In genomic region chr10:125679644-125680043, GRCm38 (mm10) we compare ENCODE assay signal across 16 mouse cellular contexts.
DNase-seq lines count a peak whose midpoint lies in the region; ATAC-seq and TF ChIP-seq lines count a peak whose summit lies in the region.
"Had no signal": no experiment of that assay in that cellular context is flagged by ENCODE, and none has a peak within 500 bp of the region (broad histone marks: within the 10 kb centered on the region; RNA-seq: fewer than 3 reads in every experiment).

No protein-coding gene starts in this region.

- no peak overlapping the region for H3K4me3 ChIP-seq in hindbrain, embryonic 11.5 days (ENCODE audit: low read depth, low read length)
- H3K4me3 ChIP-seq in hindbrain, embryonic 16.5 days (ENCODE audit: low read length), result no peak overlapping the region
- no peak overlapping the region for H3K4me3 ChIP-seq in lung, postnatal 0 days (ENCODE audit: low read depth, low read length)
- H3K4me3 ChIP-seq in lung, adult 2 months (replicated peaks; ENCODE audit: extremely low read depth, low read depth, low read length), result no peak overlapping the region

- no peak overlapping the region for H3K4me2 ChIP-seq in hindbrain, embryonic 11.5 days (replicated peaks; ENCODE audit: low read depth, low read length)
- no peak overlapping the region for H3K4me2 ChIP-seq in hindbrain, embryonic 16.5 days (ENCODE audit: low read length)
- H3K4me2 ChIP-seq in lung, postnatal 0 days (replicated peaks; ENCODE audit: low read depth, low read length), result no peak overlapping the region
- H3K4me2 ChIP-seq: midbrain, embryonic 11.5 days had no signal

- TF ChIP-seq EP300 in lung, postnatal 0 days (IDR thresholded peaks at IDR 0.05), result no peak

- 85% methylated on average over 7 of the region's 7 CpGs for WGBS in hindbrain, embryonic 11.5 days
- WGBS in hindbrain, embryonic 16.5 days, result 86% methylated on average over 7 of the region's 7 CpGs
- 76% methylated on average over 7 of the region's 7 CpGs for WGBS in lung, postnatal 0 days
- 74% methylated on average over 7 of the region's 7 CpGs for WGBS in lung, adult 2 months

- no peaks in the 10 kb centered on the region for H3K4me1 ChIP-seq in hindbrain, embryonic 11.5 days (replicated peaks; ENCODE audit: control insufficient read depth, insufficient read depth, low read length)
- H3K4me1 ChIP-seq in hindbrain, embryonic 16.5 days (ENCODE audit: control insufficient read depth, insufficient read depth, low read depth, low read length), result no peaks in the 10 kb centered on the region
- no peaks in the 10 kb centered on the region for H3K4me1 ChIP-seq in lung, postnatal 0 days (ENCODE audit: insufficient read depth, low read depth, low read length)
- no peaks in the 10 kb centered on the region for H3K4me1 ChIP-seq in lung, adult 2 months (ENCODE audit: control insufficient read depth, insufficient read depth, low read length)

- no peaks in the 10 kb centered on the region for H3K27me3 ChIP-seq in hindbrain, embryonic 11.5 days (ENCODE audit: control insufficient read depth, insufficient read depth, low read length)
- H3K27me3 ChIP-seq in hindbrain, embryonic 16.5 days (replicated peaks; ENCODE audit: control insufficient read depth, insufficient read depth, low read length), result no peaks in the 10 kb centered on the region
- H3K27me3 ChIP-seq in lung, postnatal 0 days (replicated peaks; ENCODE audit: insufficient read depth, low read length), result no peaks in the 10 kb centered on the region

- peak; percentile 19 for DNase-seq in hindbrain, embryonic 11.5 days (ENCODE audit: low spot score)
- no peak for DNase-seq in lung, postnatal 0 days (ENCODE audit: low spot score)
- no peak for DNase-seq in lung, adult 2 months
- peak; percentile 25 for DNase-seq in NIH3T3 (ENCODE audit: low read depth)
- DNase-seq in spleen, postnatal 14 days (ENCODE audit: low spot score in 2 of 2), result no peak
- DNase-seq: cerebellum, adult 18-20 months; heart, postnatal 14 days; kidney, postnatal 14 days; layer of hippocampus, adult 9-11 months; liver; lung, postnatal 14 days; right cerebral cortex, postnatal 25 days had no signal

- TF ChIP-seq CTCF in lung, postnatal 0 days (IDR thresholded peaks at IDR 0.05), result peak; percentile 33; the same call in 1 of the 2 replicates
- TF ChIP-seq CTCF in lung, adult 2 months (IDR thresholded peaks at IDR 0.05; ENCODE audit: insufficient read depth, low read length), result no peak

- TF ChIP-seq POLR2A in lung, adult 2 months (IDR thresholded peaks at IDR 0.05; ENCODE audit: borderline replicate concordance, extremely low read depth, low read depth, low read length), result no peak

- H3K36me3 ChIP-seq in hindbrain, embryonic 11.5 days (ENCODE audit: control insufficient read depth, insufficient read depth, low read length), result no peaks in the 10 kb centered on the region
- H3K36me3 ChIP-seq in hindbrain, embryonic 16.5 days (ENCODE audit: control insufficient read depth, insufficient read depth, low read length), result no peaks in the 10 kb centered on the region
- H3K36me3 ChIP-seq in lung, postnatal 0 days (ENCODE audit: insufficient read depth, low read length), result no peaks in the 10 kb centered on the region

- ATAC-seq in hindbrain, embryonic 11.5 days (ENCODE audit: low FRiP score), result no peak
- no peak for ATAC-seq in hindbrain, embryonic 16.5 days
- no peak for ATAC-seq in lung, postnatal 0 days
- ATAC-seq in granulocyte monocyte progenitor cell, adult 5-6 weeks (replicated peaks; ENCODE audit: poor library complexity, severe bottlenecking), result peak; percentile 30; the same call in 1 of the 2 replicates
- no peak for ATAC-seq in megakaryocyte-erythroid progenitor cell, adult 5-6 weeks (replicated peaks; ENCODE audit: low FRiP score, low TSS enrichment, poor library complexity, severe bottlenecking)

- H3K27ac ChIP-seq in hindbrain, embryonic 11.5 days (ENCODE audit: low read depth, low read length), result no peak overlapping the region
- H3K27ac ChIP-seq in hindbrain, embryonic 16.5 days (ENCODE audit: low read depth, low read length), result no peak overlapping the region
- H3K27ac ChIP-seq in lung, postnatal 0 days (ENCODE audit: low read length), result no peak overlapping the region

- no peak overlapping the region for H3K9ac ChIP-seq in hindbrain, embryonic 11.5 days (ENCODE audit: low read depth, low read length)
- H3K9ac ChIP-seq in hindbrain, embryonic 16.5 days (ENCODE audit: low read depth, low read length), result no peak overlapping the region
- H3K9ac ChIP-seq in lung, postnatal 0 days (replicated peaks; ENCODE audit: low read depth), result no peak overlapping the region

- no peaks in the 10 kb centered on the region for H3K9me3 ChIP-seq in hindbrain, embryonic 11.5 days (ENCODE audit: control insufficient read depth, low read length)
- no peaks in the 10 kb centered on the region for H3K9me3 ChIP-seq in hindbrain, embryonic 16.5 days (ENCODE audit: control insufficient read depth, low read length)
- H3K9me3 ChIP-seq in lung, postnatal 0 days (ENCODE audit: low read length), result no peaks in the 10 kb centered on the region

Comparison
In these comparisons a context has a peak if more than half of its experiments do, and no peak if none do; other contexts are left out.
1. DNase-seq: peak in hindbrain, embryonic 11.5 days (single experiment) and NIH3T3 (single experiment); none in lung, postnatal 0 days (single experiment), lung, adult 2 months (single experiment) and spleen, postnatal 14 days (0 of 2).